Mouse (Mus musculus): ENCODE measurements around the gene Tnnt2. TPM values are rescaled to one million over a fixed set of nuclear protein-coding genes. Genes with fewer than 3 reads are reported as not detected.

The Tnnt2 gene
- polyA plus RNA-seq, 1 experiment from 2014 or later: not detected

DNA sequence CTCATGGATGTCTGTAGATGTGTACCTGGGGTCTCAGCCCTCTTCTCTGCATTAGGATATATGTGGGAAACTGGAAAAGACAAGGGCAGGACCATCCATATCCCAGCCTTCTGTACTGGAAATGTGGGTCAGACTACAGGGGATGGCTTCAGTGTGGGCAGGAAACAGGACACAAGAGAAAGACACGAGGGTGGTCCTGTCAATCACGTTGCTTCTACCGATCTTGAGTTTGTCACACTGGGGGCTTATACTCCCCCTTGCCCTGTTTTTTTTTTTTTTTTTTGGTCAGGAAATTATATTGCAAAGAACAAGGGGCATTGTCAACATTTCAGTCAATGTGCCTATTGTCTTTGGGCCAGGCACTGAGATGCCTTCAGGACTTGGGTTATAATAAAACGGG, 2.5 kb downstream of the Tnnt2 start:
- H3K4me3 ChIP-seq (ENCODE audit: inconsistent target): no peak overlapping the region
- no peak overlapping the region for H3K27ac ChIP-seq
- WGBS (ENCODE audit: missing documents): 75% methylated on average over 4 of the region's 4 CpGs
- H3K36me3 ChIP-seq (ENCODE audit: inconsistent target): no peaks in the 10 kb centered on the region
- no peaks in the 10 kb centered on the region for H3K79me2 ChIP-seq (ENCODE audit: inconsistent target)

- WGBS (ENCODE audit: missing documents): 89% methylated on average over 6 of the region's 6 CpGs
- H3K27ac ChIP-seq: no peak overlapping the region
- H3K36me3 ChIP-seq (ENCODE audit: inconsistent target): no peaks in the 10 kb centered on the region
- H3K79me2 ChIP-seq (ENCODE audit: inconsistent target): no peaks in the 10 kb centered on the region
- no peak overlapping the region for H3K4me3 ChIP-seq (ENCODE audit: inconsistent target)
Observed at GRCm38 (mm10) chr1:135839065-135839464, 2.9 kb downstream of the Tnnt2 start.

DNA sequence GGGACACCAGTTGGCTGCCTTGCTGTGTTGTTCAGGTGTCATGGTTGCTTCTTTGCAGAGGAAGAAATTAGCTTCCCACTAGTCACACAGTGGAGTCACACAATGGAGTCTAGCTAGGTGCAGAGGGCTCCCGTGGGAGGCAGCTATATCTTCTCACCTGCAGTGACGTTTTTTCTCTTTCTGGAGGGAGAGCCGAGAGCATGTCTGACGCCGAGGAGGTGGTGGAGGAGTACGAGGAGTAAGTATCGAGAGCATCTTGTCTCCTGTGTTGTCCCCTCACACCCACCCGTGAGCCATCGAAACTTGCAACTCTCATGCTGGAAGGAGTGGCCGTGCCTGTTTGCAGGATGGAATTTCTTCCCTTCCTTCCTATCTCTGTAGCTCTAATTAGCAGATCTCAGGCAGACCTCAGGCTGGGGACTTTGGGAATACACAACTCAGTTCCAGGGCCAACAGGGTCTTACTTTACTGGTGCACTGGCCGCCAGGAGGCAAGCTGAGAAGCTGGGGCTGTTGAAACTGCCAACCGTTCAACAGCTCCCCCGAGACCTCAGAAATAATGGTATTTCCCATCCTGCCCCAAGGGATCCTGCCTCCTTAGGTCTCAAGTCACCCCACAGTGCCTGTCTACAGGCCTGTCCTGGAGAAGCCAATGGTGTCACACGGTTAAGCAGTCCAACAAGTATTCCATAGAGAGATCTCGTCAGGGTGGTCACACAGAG, 4.7 kb downstream of the Tnnt2 start:
- no peak overlapping the region for H3K27ac ChIP-seq
- WGBS (ENCODE audit: missing documents): 84% methylated on average over 15 of the region's 15 CpGs
- no peaks in the 10 kb centered on the region for H3K36me3 ChIP-seq (ENCODE audit: inconsistent target)
- H3K4me3 ChIP-seq (ENCODE audit: inconsistent target): no peak overlapping the region
- H3K79me2 ChIP-seq (ENCODE audit: inconsistent target): no peaks in the 10 kb centered on the region

DNA sequence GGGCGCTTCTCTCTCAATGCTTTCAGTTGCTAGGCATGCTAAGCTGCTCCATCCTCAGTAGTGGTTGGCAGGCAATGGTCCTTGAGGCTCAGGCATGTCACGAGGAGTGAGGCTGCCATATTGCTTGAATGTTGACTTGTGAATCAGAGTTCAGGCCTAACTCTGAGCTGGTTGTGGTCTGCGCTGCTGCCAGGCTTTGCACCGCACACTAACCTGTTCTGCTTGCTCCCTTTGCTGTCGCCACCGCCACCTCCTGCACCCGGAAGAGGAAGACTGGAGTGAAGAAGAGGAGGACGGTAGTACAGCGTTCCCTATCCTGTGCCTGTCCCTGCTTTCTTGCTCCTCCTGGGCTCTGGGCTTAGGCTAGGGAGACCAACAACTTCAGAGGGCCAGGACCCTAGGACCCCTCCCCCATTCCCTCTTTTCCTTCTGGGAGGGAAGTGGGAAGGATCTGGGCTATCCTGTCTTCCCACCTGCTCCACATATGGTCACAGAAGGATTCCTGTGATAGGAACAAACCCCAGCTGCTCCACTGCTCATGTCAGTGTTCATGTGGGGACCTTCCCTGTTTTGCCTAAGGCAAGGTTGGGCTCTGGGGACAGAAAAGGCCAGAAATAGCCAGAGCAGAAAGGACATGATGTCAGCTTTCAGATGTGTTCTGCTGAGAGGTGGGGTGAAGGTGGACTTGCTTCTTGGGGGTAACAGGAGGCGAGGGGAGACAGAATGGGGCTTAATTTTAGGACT, 7.5 kb downstream of the Tnnt2 start:
- Histone ChIP-seq H3K36me3 (ENCODE audit: inconsistent target) (no peaks in the 10 kb centered on the region), H3K79me2 (ENCODE audit: inconsistent target) (no peaks in the 10 kb centered on the region), H3K27ac (no peak overlapping the region), H3K4me3 (ENCODE audit: inconsistent target) (no peak overlapping the region)
- WGBS (ENCODE audit: missing documents): 89% methylated on average over 10 of the region's 10 CpGs

DNA sequence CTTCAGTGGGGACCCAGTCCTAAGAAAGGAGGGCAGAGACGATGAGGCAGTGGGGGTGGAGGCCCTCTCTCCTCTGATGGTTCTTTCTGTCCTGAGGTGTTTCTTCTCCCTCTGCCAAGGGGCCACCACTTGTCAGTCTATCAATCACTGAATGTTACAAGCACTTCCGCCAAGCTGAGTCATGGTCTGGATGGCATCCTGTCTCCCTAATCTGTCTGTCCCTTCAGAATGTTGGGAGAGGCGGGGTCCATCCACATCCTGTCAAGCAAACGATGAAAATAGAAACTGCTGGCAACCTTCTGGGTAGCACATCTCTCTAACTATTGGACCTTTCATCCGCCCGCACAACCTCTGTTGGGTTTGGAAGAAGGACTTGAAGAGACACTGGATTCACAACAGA, 8.3 kb downstream of the Tnnt2 start:
- H3K27ac ChIP-seq: no peak overlapping the region
- H3K4me3 ChIP-seq (ENCODE audit: inconsistent target): no peak overlapping the region
- H3K79me2 ChIP-seq (ENCODE audit: inconsistent target): no peaks in the 10 kb centered on the region
- WGBS (ENCODE audit: missing documents): 62% methylated on average over 6 of the region's 6 CpGs
- no peaks in the 10 kb centered on the region for H3K36me3 ChIP-seq (ENCODE audit: inconsistent target)

DNA sequence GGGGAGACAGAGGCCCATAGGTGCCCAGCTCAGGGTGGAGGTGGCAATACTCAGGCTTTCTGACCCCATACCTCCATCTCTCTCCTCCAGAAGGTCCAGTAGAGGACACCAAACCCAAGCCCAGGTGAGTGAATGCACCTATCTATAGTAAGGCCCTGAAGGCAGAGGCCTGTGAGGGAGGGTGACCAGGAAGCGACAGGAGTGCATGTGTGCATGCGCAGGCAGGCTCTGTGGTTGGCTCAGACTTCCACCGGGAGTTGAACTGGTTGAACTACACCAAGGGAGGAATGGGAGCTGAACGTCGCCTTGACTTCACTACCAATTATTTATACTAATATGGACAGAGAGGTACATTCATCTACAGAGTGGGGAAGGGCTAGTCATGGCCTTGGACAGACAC, 10.5 kb downstream of the Tnnt2 start:
- Histone ChIP-seq H3K79me2 (ENCODE audit: inconsistent target) (no peaks in the 10 kb centered on the region), H3K4me3 (ENCODE audit: inconsistent target) (no peak overlapping the region), H3K36me3 (ENCODE audit: inconsistent target) (no peaks in the 10 kb centered on the region), H3K27ac (no peak overlapping the region)
- WGBS (ENCODE audit: missing documents): 90% methylated on average over 5 of the region's 5 CpGs

- Histone ChIP-seq H3K4me3 (ENCODE audit: inconsistent target) (no peak overlapping the region), H3K27ac (no peak overlapping the region), H3K36me3 (ENCODE audit: inconsistent target) (no peaks in the 10 kb centered on the region), H3K79me2 (ENCODE audit: inconsistent target) (no peaks in the 10 kb centered on the region)
- WGBS (ENCODE audit: missing documents): 24% methylated on average over 6 of the region's 6 CpGs
Observed at GRCm38 (mm10) chr1:135847139-135847562, 11.0 kb downstream of the Tnnt2 start.

DNA sequence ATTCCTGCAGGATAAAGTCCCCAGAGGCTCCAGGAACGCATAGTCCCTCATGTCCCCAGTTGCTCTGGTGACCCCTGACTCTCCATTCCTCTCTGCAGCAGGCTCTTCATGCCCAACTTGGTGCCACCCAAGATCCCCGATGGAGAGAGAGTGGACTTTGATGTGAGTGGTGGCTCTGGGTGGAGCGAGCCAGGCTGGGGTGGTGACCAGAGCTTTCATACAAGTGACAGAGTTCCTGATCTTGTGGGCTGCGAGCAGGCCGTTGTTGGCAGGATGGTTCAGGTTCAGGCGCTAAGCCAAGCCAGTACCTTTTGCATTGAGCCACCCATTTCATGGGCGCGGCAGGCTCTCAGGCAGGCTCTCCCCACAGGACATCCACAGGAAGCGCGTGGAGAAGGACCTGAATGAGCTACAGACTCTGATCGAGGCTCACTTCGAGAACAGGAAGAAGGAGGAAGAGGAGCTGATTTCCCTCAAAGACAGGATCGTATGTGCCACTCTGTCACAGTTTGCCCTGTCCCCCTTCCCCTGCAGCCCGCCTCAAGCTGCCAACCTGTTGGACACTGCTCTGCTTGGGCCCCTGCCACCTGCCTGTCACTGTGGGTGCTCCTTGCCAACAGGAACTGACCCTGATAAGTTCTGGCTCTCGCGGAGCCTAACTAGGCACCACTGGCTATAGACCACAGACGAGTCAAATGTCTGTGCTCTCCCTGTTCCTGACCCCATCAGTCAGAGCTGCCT, 11.6 kb downstream of the Tnnt2 start:
- H3K79me2 ChIP-seq (ENCODE audit: inconsistent target): no peaks in the 10 kb centered on the region
- 16% methylated on average over 17 of the region's 17 CpGs for WGBS (ENCODE audit: missing documents)
- no peak overlapping the region for H3K27ac ChIP-seq
- no peaks in the 10 kb centered on the region for H3K36me3 ChIP-seq (ENCODE audit: inconsistent target)
- no peak overlapping the region for H3K4me3 ChIP-seq (ENCODE audit: inconsistent target)

DNA sequence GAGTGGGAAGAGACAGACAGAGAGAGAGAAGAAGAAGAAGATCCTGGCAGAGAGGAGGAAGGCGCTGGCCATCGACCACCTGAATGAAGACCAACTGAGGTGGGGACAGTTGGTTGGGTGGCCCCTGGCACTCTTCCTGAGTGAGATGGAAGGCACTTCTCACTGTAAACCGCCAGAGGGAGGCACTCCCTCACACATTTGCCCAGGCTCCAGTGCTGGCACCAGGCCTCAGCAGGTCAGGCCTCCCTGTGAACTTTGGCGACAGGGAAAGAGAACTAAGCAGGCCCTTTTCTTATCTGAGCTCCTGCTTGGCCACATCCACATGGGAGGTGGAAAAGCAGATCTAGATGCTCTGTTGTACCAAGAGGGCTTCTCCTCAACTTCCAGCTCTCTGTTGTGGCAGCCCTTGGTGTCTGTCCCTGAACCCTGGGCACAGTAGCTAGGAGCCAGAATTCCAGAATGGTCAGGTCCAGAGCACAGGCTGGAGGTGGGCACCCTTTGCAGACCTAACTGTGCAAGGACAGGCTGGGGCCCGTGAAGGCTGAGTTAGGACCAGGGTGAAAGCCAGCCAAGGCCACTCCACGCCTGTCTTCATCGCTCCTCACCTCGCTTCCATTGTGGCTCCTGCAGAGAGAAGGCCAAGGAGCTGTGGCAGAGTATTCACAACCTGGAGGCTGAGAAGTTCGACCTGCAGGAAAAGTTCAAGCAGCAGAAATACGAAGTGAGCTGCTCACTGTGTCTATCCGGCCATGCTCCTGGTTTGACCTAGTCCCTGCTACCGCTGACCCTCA, 14.8 kb downstream of the Tnnt2 start:
- 71% methylated on average over 12 of the region's 12 CpGs for whole genome bisulfite sequencing (ENCODE audit: missing documents)
- Histone ChIP-seq H3K79me2 (ENCODE audit: inconsistent target) (no peaks in the 10 kb centered on the region), H3K27ac (no peak overlapping the region), H3K4me3 (ENCODE audit: inconsistent target) (no peak overlapping the region), H3K36me3 (ENCODE audit: inconsistent target) (no peaks in the 10 kb centered on the region)

GRCm38 (mm10) chr1:135852044-135852756, 16.0 kb downstream of the Tnnt2 start:
- 77% methylated on average over 13 of the region's 13 CpGs for WGBS (ENCODE audit: missing documents)
- Histone ChIP-seq H3K36me3 (ENCODE audit: inconsistent target) (no peaks in the 10 kb centered on the region), H3K79me2 (ENCODE audit: inconsistent target) (no peaks in the 10 kb centered on the region), H3K4me3 (ENCODE audit: inconsistent target) (no peak overlapping the region), H3K27ac (no peak overlapping the region)

- Histone ChIP-seq H3K36me3 (ENCODE audit: inconsistent target) (no peaks in the 10 kb centered on the region), H3K4me3 (ENCODE audit: inconsistent target) (no peak overlapping the region), H3K79me2 (ENCODE audit: inconsistent target) (no peaks in the 10 kb centered on the region), H3K27ac (no peak overlapping the region)
- 93% methylated on average over 3 of the region's 4 CpGs for WGBS (ENCODE audit: missing documents)
Observed at GRCm38 (mm10) chr1:135853200-135853599, 17.0 kb downstream of the Tnnt2 start.

- WGBS (ENCODE audit: missing documents): 84% methylated on average over 6 of the region's 6 CpGs
- no peaks in the 10 kb centered on the region for H3K36me3 ChIP-seq (ENCODE audit: inconsistent target)
- no peak overlapping the region for H3K27ac ChIP-seq
- no peak overlapping the region for H3K4me3 ChIP-seq (ENCODE audit: inconsistent target)
- H3K79me2 ChIP-seq (ENCODE audit: inconsistent target): no peaks in the 10 kb centered on the region
Observed at GRCm38 (mm10) chr1:135854591-135855343, 18.6 kb downstream of the Tnnt2 start.

DNA sequence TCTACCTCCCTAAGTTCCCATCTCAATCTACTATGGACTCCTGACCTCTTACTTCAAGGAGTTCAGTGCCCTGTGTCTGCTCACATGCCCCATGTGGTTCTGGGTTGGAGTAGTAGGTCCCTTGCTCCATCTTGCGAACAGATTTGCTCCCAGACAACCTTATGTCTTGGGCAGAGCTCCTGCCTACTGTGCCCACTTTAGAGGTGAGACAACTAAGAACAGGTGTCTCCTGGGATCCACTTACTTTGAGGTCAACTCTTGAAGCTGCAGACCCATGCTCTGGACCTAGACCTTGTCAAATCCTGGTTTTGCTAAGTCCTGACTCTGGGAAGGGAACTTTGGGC, 19.2 kb downstream of the Tnnt2 start:
- WGBS (ENCODE audit: missing documents): 91% methylated on average over 1 of the region's 1 CpGs
- H3K79me2 ChIP-seq (ENCODE audit: inconsistent target): no peaks in the 10 kb centered on the region
- no peaks in the 10 kb centered on the region for H3K36me3 ChIP-seq (ENCODE audit: inconsistent target)
- H3K4me3 ChIP-seq (ENCODE audit: inconsistent target): no peak overlapping the region
- H3K27ac ChIP-seq: no peak overlapping the region
